In the genomic region with DNA sequence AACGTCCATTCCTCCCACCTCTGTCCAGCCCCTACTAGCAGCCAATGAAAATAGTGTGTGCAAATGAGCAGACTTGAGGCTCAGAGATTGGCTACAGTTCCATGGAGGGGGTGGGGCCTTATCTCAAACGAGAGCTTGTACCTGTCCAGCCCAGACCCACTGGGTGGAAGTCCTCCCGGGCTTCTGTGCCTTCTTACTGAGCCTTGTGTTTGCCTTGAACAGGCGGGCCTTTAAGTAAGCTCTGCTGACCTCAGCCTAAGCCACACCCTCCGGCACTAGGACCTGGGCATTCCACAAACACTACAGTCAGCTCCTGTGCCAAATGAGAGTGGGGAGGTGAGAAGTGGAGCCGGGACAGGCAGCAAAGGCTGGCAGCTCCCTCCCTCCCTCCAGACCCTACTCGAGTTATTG, we compare ENCODE assay signal across 7 mouse cellular contexts. TPM values are rescaled to one million over a fixed set of nuclear protein-coding genes. Genes with fewer than 3 reads are reported as not detected.
A peak's percentile ranks its signal among the peaks of the same experiment; 100 is the strongest.
DNase-seq lines count a peak whose midpoint lies in the region; ATAC-seq lines count a peak whose summit lies in the region.

No protein-coding gene starts in this region.

- WGBS in heart, embryonic 15.5 days = 4% methylated on average over 7 of the region's 7 CpGs

- H3K9ac ChIP-seq in heart, embryonic 15.5 days = no peak overlapping the region

- H3K4me1 ChIP-seq in heart, embryonic 15.5 days (replicated peaks) = peaks cover 99% of the 10 kb centered on the region

- peak; percentile 94 for DNase-seq in Muller cell, postnatal 12 days (ENCODE audit: inconsistent ontology term)
- peak; percentile 84 for DNase-seq in c-Kit-positive CD71-positive TER-119-positive erythroid progenitor cells, embryonic 14.5 days (ENCODE audit: low spot score)
- peak; percentile 81 for DNase-seq in kidney, postnatal 10 days
- DNase-seq in lung, postnatal 4 days = peak; percentile 78 to 92
- DNase-seq in urinary bladder, postnatal 25 days (ENCODE audit: low spot score) = peak; percentile 44
- DNase-seq in gastrocnemius, adult 18-20 months (ENCODE audit: low spot score) = no peak

- H3K27ac ChIP-seq in heart, embryonic 15.5 days = peak overlapping the region; percentile 96

- peak overlapping the region; percentile 37 for H3K4me2 ChIP-seq in heart, embryonic 15.5 days

- no peaks in the 10 kb centered on the region for H3K27me3 ChIP-seq in heart, embryonic 15.5 days

- peak; percentile 66 for ATAC-seq in heart, embryonic 15.5 days (replicated peaks; ENCODE audit: insufficient number of reproducible peaks, insufficient read depth, low FRiP score, low read depth)

- H3K36me3 ChIP-seq in heart, embryonic 15.5 days = no peaks in the 10 kb centered on the region

- H3K9me3 ChIP-seq in heart, embryonic 15.5 days (replicated peaks) = no peaks in the 10 kb centered on the region

- H3K4me3 ChIP-seq in heart, embryonic 15.5 days = no peak overlapping the region

RNA-seq across cellular contexts. Expression of a gene that starts 12.3 kb away (rescaled TPM):
- 3.8 and 3.9 TPM in 2 replicates for polyA plus RNA-seq in heart, embryonic 15.5 days (2015; fragmentation: Nextera tagmentation; extraction: Ambion mirVana)
- total RNA-seq in gastrocnemius, adult 18-20 months (2021) = 1 to 10 TPM; 6.6 to 7.5 TPM
